ENCODE assay signal across 17 mouse cellular contexts in the genomic region with DNA sequence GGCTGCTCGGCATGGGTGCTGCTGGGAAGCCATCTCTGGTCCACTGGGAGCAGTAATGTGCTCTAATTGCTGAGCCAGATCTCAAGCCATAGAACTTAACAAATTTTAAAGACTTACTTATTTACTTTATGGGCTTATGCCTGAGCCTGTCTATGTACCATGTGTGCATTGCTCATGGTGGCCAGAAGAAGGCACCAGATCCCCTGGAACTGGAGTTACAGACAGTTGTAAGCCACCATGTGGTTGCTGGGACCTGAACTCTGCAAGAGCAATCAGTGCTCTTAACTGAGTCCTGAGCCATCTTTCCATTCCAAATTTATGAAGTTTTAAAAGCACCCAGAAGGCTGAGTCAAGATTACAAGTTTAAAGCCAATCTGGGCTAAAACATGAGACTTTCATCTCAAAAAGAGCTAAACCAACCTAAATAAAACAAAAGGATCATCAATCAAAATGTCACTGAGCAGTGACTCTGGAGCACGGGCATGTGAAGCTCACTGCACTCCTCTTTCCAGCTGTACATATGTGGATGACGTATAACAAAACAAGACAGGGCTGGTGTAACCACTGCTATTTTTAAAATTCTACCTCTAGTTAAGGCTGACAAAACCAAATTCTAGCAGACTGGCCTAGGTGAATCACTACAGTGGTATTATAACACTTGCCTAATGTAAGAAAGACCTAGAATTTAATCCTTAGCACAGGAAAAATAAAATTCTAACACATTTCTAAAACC. TPM values are rescaled to one million over a fixed set of nuclear protein-coding genes. Genes with fewer than 3 reads are reported as not detected.
DNase-seq lines count a peak whose midpoint lies in the region; TF ChIP-seq lines count a peak whose summit lies in the region.
"Had no signal": no experiment of that assay in that cellular context is flagged by ENCODE, and none has a peak within 500 bp of the region (broad histone marks: within the 10 kb centered on the region; RNA-seq: fewer than 3 reads in every experiment).

No protein-coding gene starts in this region.

- H3K27me3 ChIP-seq in ES-Bruce4 (ENCODE audit: control insufficient read depth, insufficient read depth, low read length, poor library complexity, severe bottlenecking), result no peaks in the 10 kb centered on the region
- H3K27me3 ChIP-seq: lung, embryonic 15.5 days had no signal

- H3K4me1 ChIP-seq in ES-Bruce4 (ENCODE audit: control insufficient read depth, insufficient read depth, low read length), result peaks cover 6% of the 10 kb centered on the region

- TF ChIP-seq POLR2A in ES-Bruce4 (IDR thresholded peaks at IDR 0.05; ENCODE audit: insufficient read depth, low read length), result no peak

- no peak for DNase-seq in layer of hippocampus, adult 2 months (ENCODE audit: low spot score in 2 of 2)
- no peak for DNase-seq in layer of hippocampus, postnatal 10 days (ENCODE audit: low spot score in 2 of 2)
- peak; percentile 63 for DNase-seq in A20 (ENCODE audit: low read depth, low spot score)
- DNase-seq in naive thymus-derived CD4-positive, alpha-beta T cell, adult 2 months (ENCODE audit: low read depth), result peak; percentile 45
- DNase-seq in left cerebral cortex, postnatal 14 days (ENCODE audit: low spot score in 2 of 2), result no peak
- no peak for DNase-seq in frontal cortex, postnatal 36 days (ENCODE audit: low spot score in 2 of 2)
- DNase-seq: cerebellum, adult 18-20 months; embryo, embryonic 11 days; gastrocnemius, postnatal 25 days; heart, postnatal 14 days; kidney, postnatal 4 days had no signal

- H3K36me3 ChIP-seq in ES-Bruce4 (ENCODE audit: control insufficient read depth, insufficient read depth, low read length, poor library complexity, severe bottlenecking), result no peaks in the 10 kb centered on the region
- H3K36me3 ChIP-seq: lung, embryonic 15.5 days had no signal

- H3K27ac ChIP-seq in layer of hippocampus, adult 2 months, result no peak overlapping the region
- H3K27ac ChIP-seq in ES-Bruce4 (ENCODE audit: insufficient read depth, low read length), result no peak overlapping the region
- H3K27ac ChIP-seq: lung, embryonic 15.5 days; midbrain, embryonic 10.5 days had no signal

- no peak overlapping the region for H3K4me3 ChIP-seq in layer of hippocampus, adult 2 months
- H3K4me3 ChIP-seq in ES-Bruce4 (ENCODE audit: low read depth, low read length), result no peak overlapping the region
- H3K4me3 ChIP-seq: lung, embryonic 15.5 days; midbrain, embryonic 10.5 days had no signal

- TF ChIP-seq EP300 in ES-Bruce4 (IDR thresholded peaks at IDR 0.05; ENCODE audit: insufficient read depth, low read depth, low read length), result 0 out of 2 replicates have a peak, but pooled peaks have one; percentile 43

- H3K9ac ChIP-seq in ES-Bruce4 (ENCODE audit: low read depth, poor library complexity, severe bottlenecking), result no peak overlapping the region
- H3K9ac ChIP-seq: lung, embryonic 15.5 days had no signal

- intact Hi-C loops in left cerebral cortex, postnatal 14 days (cut with DNase I), result no loop called here

- no peaks in the 10 kb centered on the region for H3K9me3 ChIP-seq in ES-Bruce4 (replicated peaks; ENCODE audit: control insufficient read depth, insufficient read depth, low read length, poor library complexity, severe bottlenecking)
- H3K9me3 ChIP-seq: lung, embryonic 15.5 days; midbrain, embryonic 10.5 days had no signal

- TF ChIP-seq CTCF in layer of hippocampus, adult 2 months (conservative IDR thresholded peaks at IDR 0.05), result peak; percentile 53
- peak; percentile 26 for TF ChIP-seq CTCF in ES-Bruce4 (IDR thresholded peaks at IDR 0.05; ENCODE audit: low read depth, low read length)

RNA-seq across cellular contexts. Expression of gene Fkbp5, which starts 41.6 kb away (rescaled TPM):
- 10 to 100 TPM; 80.8 to 90.5 TPM for total RNA-seq in layer of hippocampus, adult 2 months (2021)
- 10 to 100 TPM; 42.8 to 45.6 TPM for total RNA-seq in layer of hippocampus, postnatal 10 days (2021)
- 60.2 and 67.1 TPM in 2 replicates for polyA plus RNA-seq in ES-Bruce4 (2011; ENCODE audit: insufficient read depth, insufficient read length, low read depth, missing spikeins)
- 10 to 100 TPM; 29.0 to 52.6 TPM for total RNA-seq in left cerebral cortex, postnatal 14 days (2021)

RNA-seq across cellular contexts. Expression of gene Armc12, which starts 54.8 kb away (rescaled TPM):
- total RNA-seq in layer of hippocampus, adult 2 months (2021), result not detected
- total RNA-seq in layer of hippocampus, postnatal 10 days (2021), result not detected
- polyA plus RNA-seq in ES-Bruce4 (2011; ENCODE audit: insufficient read depth, insufficient read length, low read depth, missing spikeins), result not detected in 2 replicates
- not detected for total RNA-seq in left cerebral cortex, postnatal 14 days (2021)
- total RNA-seq: gastrocnemius, postnatal 25 days; heart, postnatal 14 days; left cerebral cortex, postnatal 25 days had no signal
- polyA plus RNA-seq: lung, embryonic 15.5 days; midbrain, embryonic 10.5 days; neural tube, embryonic 11.5 days; urinary bladder, adult 2 months had no signal

Comparison
In these comparisons a context has a peak if more than half of its experiments do, and no peak if none do; other contexts are left out.
1. DNase-seq: peak in A20 (single experiment) and naive thymus-derived CD4-positive, alpha-beta T cell, adult 2 months (single experiment); none in layer of hippocampus, adult 2 months (0 of 2), layer of hippocampus, postnatal 10 days (0 of 2), left cerebral cortex, postnatal 14 days (0 of 2) and frontal cortex, postnatal 36 days (0 of 2).